In genomic region chr10:122008731-122009391, GRCm38 (mm10) we compare ENCODE assay signal across 8 mouse cellular contexts. TPM values are rescaled to one million over a fixed set of nuclear protein-coding genes. Genes with fewer than 3 reads are reported as not detected.
A peak's percentile ranks its signal among the peaks of the same experiment; 100 is the strongest.
DNase-seq lines count a peak whose midpoint lies in the region; ATAC-seq and TF ChIP-seq lines count a peak whose summit lies in the region.
"Had no signal": no experiment of that assay in that cellular context is flagged by ENCODE, and none has a peak within 500 bp of the region (broad histone marks: within the 10 kb centered on the region; RNA-seq: fewer than 3 reads in every experiment).

No protein-coding gene starts in this region.

- H3K9ac ChIP-seq in intestine, embryonic 16.5 days (ENCODE audit: low read depth, low read length): no peak overlapping the region
- H3K9ac ChIP-seq in lung, postnatal 0 days (replicated peaks; ENCODE audit: low read depth): no peak overlapping the region

- DNase-seq in thymus, postnatal 0 days (ENCODE audit: low spot score): peak; percentile 12
- DNase-seq in thymus, postnatal 10 days (ENCODE audit: low spot score in 2 of 2): no peak
- DNase-seq in heart, adult 8-10 months (ENCODE audit: low spot score): peak; percentile 48
- peak; percentile 80 for DNase-seq in lung, postnatal 0 days (ENCODE audit: low spot score)
- DNase-seq in urinary bladder, postnatal 14 days (ENCODE audit: low spot score): no peak
- DNase-seq in frontal cortex, postnatal 36 days (ENCODE audit: low spot score in 2 of 2): no peak

- H3K36me3 ChIP-seq in intestine, embryonic 16.5 days (ENCODE audit: control insufficient read depth, insufficient read depth, low read length): no peaks in the 10 kb centered on the region
- H3K36me3 ChIP-seq in lung, postnatal 0 days (ENCODE audit: insufficient read depth, low read length): no peaks in the 10 kb centered on the region

- no peaks in the 10 kb centered on the region for H3K9me3 ChIP-seq in intestine, embryonic 16.5 days (ENCODE audit: control insufficient read depth, low read length)
- H3K9me3 ChIP-seq in lung, postnatal 0 days (ENCODE audit: low read length): no peaks in the 10 kb centered on the region

- WGBS in intestine, embryonic 16.5 days: 40% methylated on average over 12 of the region's 12 CpGs
- WGBS in lung, postnatal 0 days: 11% methylated on average over 12 of the region's 12 CpGs

- peak; percentile 94 for TF ChIP-seq EP300 in lung, postnatal 0 days (IDR thresholded peaks at IDR 0.05)

- peak; percentile 51 for ATAC-seq in intestine, embryonic 16.5 days
- ATAC-seq in lung, postnatal 0 days: peak; percentile 90

- H3K27me3 ChIP-seq in intestine, embryonic 16.5 days (replicated peaks; ENCODE audit: control insufficient read depth, insufficient read depth, low read length): no peaks in the 10 kb centered on the region
- no peaks in the 10 kb centered on the region for H3K27me3 ChIP-seq in lung, postnatal 0 days (replicated peaks; ENCODE audit: insufficient read depth, low read length)

- peak overlapping the region; percentile 50 for H3K27ac ChIP-seq in intestine, embryonic 16.5 days (ENCODE audit: low read length)
- peak overlapping the region; percentile 60 for H3K27ac ChIP-seq in lung, postnatal 0 days (ENCODE audit: low read length)
- H3K27ac ChIP-seq: macrophage had no signal

- H3K4me2 ChIP-seq in intestine, embryonic 16.5 days (ENCODE audit: low read depth, low read length): no peak overlapping the region
- peak overlapping the region; percentile 20; the same call in 1 of the 2 replicates for H3K4me2 ChIP-seq in lung, postnatal 0 days (replicated peaks; ENCODE audit: low read depth, low read length)

- H3K4me1 ChIP-seq in intestine, embryonic 16.5 days (ENCODE audit: control insufficient read depth, insufficient read depth, low read length): peaks cover 25% of the 10 kb centered on the region
- H3K4me1 ChIP-seq in lung, postnatal 0 days (ENCODE audit: insufficient read depth, low read depth, low read length): peaks cover 26% of the 10 kb centered on the region; the same call in 1 of the 2 replicates

- no peak for TF ChIP-seq CTCF in lung, postnatal 0 days (IDR thresholded peaks at IDR 0.05)

- H3K4me3 ChIP-seq in intestine, embryonic 16.5 days (ENCODE audit: low read length): no peak overlapping the region
- no peak overlapping the region for H3K4me3 ChIP-seq in lung, postnatal 0 days (ENCODE audit: low read depth, low read length)

RNA-seq across cellular contexts. Expression of gene Srgap1, which starts 38.3 kb away (rescaled TPM):
- polyA plus RNA-seq in thymus, postnatal 0 days (2015; fragmentation: Nextera tagmentation; extraction: Ambion mirVana): 0.66 and 0.70 TPM in 2 replicates
- total RNA-seq in heart, adult 8-10 months (2022): 1 to 10 TPM; 1.1 to 1.8 (median 1.5) TPM
- polyA plus RNA-seq in intestine, embryonic 16.5 days (2015; fragmentation: Nextera tagmentation; extraction: Ambion mirVana): 3.7 and 4.7 TPM in 2 replicates
- 7.4 and 11.8 TPM in 2 replicates for polyA plus RNA-seq in lung, postnatal 0 days (2015; fragmentation: Nextera tagmentation; extraction: Ambion mirVana)

Comparison
In these comparisons a context has a peak if more than half of its experiments do, and no peak if none do; other contexts are left out.
1. DNase-seq: peak in thymus, postnatal 0 days (single experiment), heart, adult 8-10 months (single experiment) and lung, postnatal 0 days (single experiment); none in thymus, postnatal 10 days (0 of 2), urinary bladder, postnatal 14 days (single experiment) and frontal cortex, postnatal 36 days (0 of 2).